Mouse (Mus musculus) frontal cortex, adult 2 months (tissue): Measurements from ENCODE around the gene Gtpbp4. TPM values are rescaled to one million over a fixed set of nuclear protein-coding genes. Genes with fewer than 3 reads are reported as not detected.
"Not testable (repeated sequence)": the region's sequence is repeated elsewhere in the genome, so short reads cannot be mapped to it uniquely, and the experiment has no call there.

Experiments
- DNase-seq, 2 experiments: peaks; one replicate each; pipeline ENCODE4 v3.0.0; 2022; ENCODE audit warnings: low spot score in 1 of 2; ENCODE audit errors: extremely low spot score in 1 of 2
- polyA plus RNA-seq: library from polyadenylated mRNA; depleted of rRNA; stranded (reverse); fragments of >200 nt; gene quantifications from 2 replicates; pipeline ENCODE4 v1.2.3, GENCODE M21; 2012

Gene Gtpbp4
- polyA plus RNA-seq, 1 experiment, result 23.4 TPM

DNA sequence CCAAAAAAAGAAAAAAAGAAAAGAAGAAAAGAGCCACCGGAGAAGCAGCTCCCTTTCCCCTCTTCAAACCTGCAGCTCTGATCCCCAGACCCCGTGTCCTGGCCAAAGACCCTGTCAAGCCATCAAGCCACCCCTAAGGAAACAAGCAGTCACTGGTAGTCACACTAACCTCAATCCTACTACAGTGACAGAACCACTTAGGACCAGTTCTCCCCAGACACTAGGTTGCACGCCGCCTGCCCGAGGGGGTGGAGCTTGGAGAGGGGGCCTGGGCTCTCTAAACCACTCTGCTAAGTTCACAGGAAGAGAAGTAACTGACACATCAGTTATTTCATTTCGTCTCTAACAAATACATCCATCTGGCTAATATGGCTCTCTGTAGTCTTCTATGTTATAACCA lies 3.7 kb downstream of the Gtpbp4 start:
- DNase-seq, result no peak

DNA sequence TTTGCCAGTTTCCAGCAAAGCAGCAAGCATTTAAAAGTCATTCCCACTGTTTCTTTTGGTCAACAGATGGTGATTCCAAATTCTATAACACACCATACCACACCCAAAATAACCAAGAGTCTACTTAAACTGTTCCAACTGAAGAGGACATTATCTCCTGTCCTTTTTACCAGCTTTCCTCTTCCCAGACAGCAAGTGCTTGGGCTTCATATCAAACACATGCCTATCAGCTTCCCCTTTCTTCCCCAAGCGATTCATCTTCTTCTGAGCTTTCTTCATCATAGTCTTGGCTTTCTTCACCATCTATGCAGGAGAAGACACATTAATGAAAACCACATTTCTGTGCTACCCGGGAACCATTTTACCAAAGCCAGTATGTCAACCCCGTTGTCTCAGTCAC lies 22.9 kb downstream of the Gtpbp4 start:
- no peak for DNase-seq

DNA sequence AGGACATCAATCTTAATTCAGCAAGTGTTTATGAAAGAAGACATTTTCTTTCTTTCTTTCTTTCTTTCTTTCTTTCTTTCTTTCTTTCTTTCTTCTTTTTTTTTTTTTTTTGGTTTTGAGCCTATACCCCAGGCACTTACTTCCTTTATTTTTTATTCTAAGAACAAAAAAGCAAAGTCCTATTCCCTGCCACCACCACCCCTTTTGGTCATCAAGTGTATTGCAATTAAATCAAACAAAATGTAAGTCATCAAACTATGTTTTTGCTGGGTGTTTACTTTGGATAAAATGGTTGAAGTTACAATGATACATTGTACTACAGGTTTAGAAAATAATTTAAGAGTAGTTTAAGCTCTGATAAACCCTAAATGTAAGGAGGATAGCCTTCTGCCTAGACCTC lies 23.5 kb downstream of the Gtpbp4 start:
- no peak for DNase-seq

- DNase-seq, result no peak
Measured at GRCm38 (mm10) chr13:8967742-8968141, 28.1 kb downstream of the Gtpbp4 start.

- DNase-seq, result no peak
Measured at GRCm38 (mm10) chr13:8965224-8965623, 30.7 kb downstream of the Gtpbp4 start.

- DNase-seq, result not testable (repeated sequence)
Measured at GRCm38 (mm10) chr13:8962266-8962665, 33.6 kb downstream of the Gtpbp4 start.

DNA sequence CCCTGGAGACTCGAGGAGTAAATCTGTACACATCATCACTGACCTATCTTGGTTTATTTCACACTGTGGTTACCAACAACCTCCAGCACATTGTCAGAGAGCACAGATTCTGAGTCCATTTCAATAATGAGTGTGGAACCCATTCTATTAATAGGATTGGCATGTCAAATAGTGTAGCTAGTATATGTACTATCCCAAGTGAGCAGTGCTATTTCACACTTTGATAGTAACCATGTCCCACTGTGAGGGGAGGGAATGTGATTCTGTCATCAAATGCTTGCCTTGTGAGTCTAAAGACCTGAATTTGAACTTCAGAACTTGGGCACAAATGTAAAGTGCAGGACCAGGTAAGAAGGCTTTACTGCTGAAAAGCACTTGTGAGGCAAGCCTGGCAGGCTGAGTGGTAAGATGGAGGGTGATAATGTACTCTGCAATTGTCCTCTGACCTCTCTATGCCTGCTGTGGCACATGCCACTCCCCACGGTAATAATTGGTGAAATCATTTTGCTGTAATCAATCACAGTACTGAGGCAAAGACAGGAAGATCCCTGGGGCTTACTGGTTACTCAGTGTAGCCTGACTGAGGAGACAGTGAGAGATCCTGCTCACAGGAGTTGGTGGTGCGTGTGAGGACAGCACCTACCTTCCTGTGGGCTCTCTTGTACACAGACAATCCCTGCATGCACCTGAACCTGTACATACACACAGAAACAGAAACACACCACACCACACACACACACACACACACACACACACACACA lies 34.6 kb downstream of the Gtpbp4 start:
- DNase-seq, result not testable (repeated sequence)

- not testable (repeated sequence) for DNase-seq
Measured at GRCm38 (mm10) chr13:8959554-8959953, 36.3 kb downstream of the Gtpbp4 start.

DNA sequence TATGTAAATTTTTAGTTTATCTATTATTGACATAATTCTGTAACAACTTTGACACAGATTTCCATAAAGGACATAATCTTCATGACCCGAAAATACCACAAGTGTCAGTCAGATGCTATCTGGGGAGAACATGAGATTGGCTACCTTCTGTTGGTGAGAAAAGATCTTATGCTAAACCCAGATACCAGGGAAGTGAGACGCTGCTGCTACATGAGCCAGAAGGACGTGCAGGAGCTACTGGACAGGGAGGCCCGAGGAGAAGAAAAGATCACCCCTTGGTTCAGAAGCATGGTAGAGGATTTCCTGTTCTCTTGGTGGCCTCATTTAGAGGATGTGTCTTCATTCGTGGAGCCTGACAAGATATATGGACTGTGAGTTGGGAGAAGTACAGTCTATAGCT lies 36.8 kb downstream of the Gtpbp4 start:
- DNase-seq, result not testable (repeated sequence)

DNA sequence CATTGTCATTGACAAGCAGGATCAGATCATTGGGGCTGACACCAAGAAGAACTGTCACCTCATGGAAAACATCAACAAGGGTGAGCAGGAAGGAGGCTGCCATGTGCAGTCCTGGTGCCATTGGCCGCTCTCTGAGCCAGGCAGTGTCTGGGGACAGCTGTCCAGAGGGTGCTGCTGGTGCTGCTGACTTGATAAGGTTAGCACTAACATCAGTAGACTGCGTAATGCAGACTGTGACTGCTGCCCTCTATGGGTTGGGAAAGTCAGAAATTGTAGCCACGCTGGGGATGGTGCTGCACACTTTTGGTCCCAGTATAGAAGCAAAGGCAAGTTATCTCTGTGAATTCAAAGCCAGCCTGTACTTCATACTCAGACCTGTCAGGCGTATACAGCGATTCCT lies 39.0 kb downstream of the Gtpbp4 start:
- DNase-seq, result not testable (repeated sequence)

- not testable (repeated sequence) for DNase-seq
Measured at GRCm38 (mm10) chr13:8955127-8955526, 40.8 kb downstream of the Gtpbp4 start.

GRCm38 (mm10) chr13:8952563-8952962 lies 43.3 kb downstream of the Gtpbp4 start, which contains the start of gene Idi2:
TSS of gene Idi2 (plus strand) at chr13:8952863.
- not testable (repeated sequence) for DNase-seq

GRCm38 (mm10) chr13:8948131-8948530 lies 47.8 kb downstream of the Gtpbp4 start, which contains the start of gene Gm9745:
TSS of gene Gm9745 (minus strand) at chr13:8948231.
- DNase-seq, result not testable (repeated sequence)

- DNase-seq, result not testable (repeated sequence)
Measured at GRCm38 (mm10) chr13:8943828-8944227, 52.1 kb downstream of the Gtpbp4 start.

- not testable (repeated sequence) for DNase-seq
Measured at GRCm38 (mm10) chr13:8941701-8942100, 54.2 kb downstream of the Gtpbp4 start.

DNA sequence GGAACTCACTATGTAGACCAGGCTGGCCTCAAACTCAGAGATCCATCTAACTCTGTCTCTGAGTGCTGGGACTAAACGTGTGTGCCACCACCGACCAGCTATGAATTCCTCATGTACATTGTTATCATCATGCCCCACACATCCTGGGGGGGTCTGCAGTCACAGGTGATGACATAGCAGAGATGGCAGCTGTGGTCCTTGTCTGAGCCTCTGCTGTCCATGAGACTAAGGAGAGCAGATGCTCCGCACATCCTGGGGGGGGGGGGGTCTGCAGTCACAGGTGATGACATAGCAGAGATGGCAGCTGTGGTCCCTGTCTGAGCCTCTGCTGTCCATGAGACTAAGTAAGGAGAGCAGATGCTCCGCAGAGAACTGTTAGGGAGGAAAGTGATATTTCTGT lies 54.8 kb downstream of the Gtpbp4 start:
- not testable (repeated sequence) for DNase-seq

DNA sequence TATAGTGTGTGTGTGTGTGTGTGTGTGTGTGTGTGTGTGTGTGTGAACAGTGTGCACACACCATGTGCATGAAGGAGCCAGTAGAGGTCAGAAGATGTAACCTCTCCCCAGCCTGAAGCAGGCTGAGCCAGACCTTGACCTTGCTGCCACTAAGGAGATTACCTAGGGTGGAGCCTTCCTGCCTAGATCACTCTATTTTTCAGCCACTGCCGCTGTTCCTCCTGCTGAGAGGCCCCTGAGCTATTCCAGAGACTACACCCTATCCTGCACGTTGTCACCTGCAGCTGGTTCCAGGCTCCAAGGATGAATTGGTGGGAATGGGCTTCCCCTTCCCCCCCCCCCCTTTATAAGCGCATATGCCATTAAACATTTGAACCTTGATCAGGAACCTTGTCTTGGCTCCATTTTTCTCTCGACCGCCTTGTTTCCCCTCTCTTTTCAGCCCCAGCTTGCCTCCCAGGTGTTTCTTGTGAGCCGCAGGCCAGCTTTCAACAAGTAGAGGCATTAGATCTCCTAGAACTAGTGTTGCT lies 58.2 kb downstream of the Gtpbp4 start:
- DNase-seq, result not testable (repeated sequence)

- no peak for DNase-seq
Measured at GRCm38 (mm10) chr13:8933499-8933898, 62.4 kb downstream of the Gtpbp4 start.
